Mouse (Mus musculus): ENCODE measurements at regions not wholly inside any gene's neighbourhood (a gene's known extent, or its start where the extent isn't known, plus 50 kb on each side); places are given as distances from the start of the nearest gene placed in this dataset.

DNA sequence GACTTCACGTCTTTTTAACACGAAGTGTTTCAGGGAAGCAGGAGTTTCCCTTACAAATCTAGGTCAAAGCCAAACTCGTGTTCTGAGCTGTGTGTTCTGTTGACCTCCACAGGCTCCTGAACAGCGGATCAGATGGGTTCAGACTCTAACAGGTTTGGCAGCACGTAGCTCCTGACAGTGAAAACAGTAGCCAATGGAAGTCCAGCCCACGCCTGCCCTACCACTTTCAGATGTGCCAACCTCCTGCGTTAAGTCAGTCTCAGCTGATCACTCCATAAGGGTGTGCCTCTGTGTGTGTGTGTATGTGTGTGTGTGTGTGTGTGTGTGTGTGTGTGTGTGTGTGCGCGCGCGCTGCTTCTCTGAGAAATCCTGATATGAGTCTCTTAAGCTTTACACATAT, 116.8 kb downstream of the Basp1 start:
- H3K27ac ChIP-seq (ENCODE audit: insufficient read depth, low read depth, low read length, poor library complexity, severe bottlenecking) = no peak overlapping the region
- no peak overlapping the region for H3K4me3 ChIP-seq (ENCODE audit: insufficient read depth in 1 of 2, low read depth in 1 of 2, low read length in 2 of 2, poor library complexity in 1 of 2, severe bottlenecking in 1 of 2)
- H3K4me1 ChIP-seq (ENCODE audit: control insufficient read depth in 2 of 2, insufficient read depth in 2 of 2, low read length in 2 of 2, poor library complexity in 1 of 2) = peaks cover under 1 to 8% of the 10 kb centered on the region in 2 experiments; a peak in 2 of 4 replicates
- no peaks in the 10 kb centered on the region for H3K9me3 ChIP-seq (ENCODE audit: control insufficient read depth, insufficient read depth, low read depth, low read length)
- no peak for DNase-seq (ENCODE audit: low read depth, low spot score)
- H3K9ac ChIP-seq (ENCODE audit: insufficient read depth, low read depth, low read length, poor library complexity, severe bottlenecking) = no peak overlapping the region
- no peaks in the 10 kb centered on the region for H3K36me3 ChIP-seq (ENCODE audit: control insufficient read depth, insufficient read depth, low read length, poor library complexity, severe bottlenecking)
- in situ Hi-C loops (cut with MboI; ENCODE audit: low sequenced_read_pairs in 2 of 2, unreplicated experiment in 2 of 2) = no loop called here
- TF ChIP-seq HCFC1 (IDR thresholded peaks at IDR 0.05; ENCODE audit: borderline replicate concordance, insufficient read depth, low read length) = no peak
- no peak for TF ChIP-seq ZC3H11A (IDR thresholded peaks at IDR 0.05; ENCODE audit: borderline replicate concordance, low read depth, low read length)
- TF ChIP-seq CHD2 (IDR thresholded peaks at IDR 0.05; ENCODE audit: low read depth, low read length) = no peak

DNA sequence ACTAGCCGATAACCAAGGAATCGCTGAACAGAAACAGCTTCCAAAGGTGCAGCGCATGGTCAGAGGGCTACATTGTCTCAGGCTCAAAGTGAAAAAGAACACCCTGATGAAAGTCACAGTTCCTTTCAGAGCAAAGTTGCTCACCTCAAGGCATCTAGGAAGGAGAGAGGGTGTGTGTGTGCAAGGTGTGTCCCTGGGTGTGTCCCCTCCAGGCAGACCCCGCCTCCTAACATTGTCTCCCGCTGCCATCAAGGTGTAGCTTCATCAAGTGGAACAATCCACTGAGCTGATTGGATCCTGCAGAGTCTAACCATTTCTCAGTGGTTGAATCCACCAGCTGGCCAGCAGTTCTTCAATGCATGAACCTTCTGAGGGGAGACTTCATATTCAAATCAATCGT, 117.8 kb downstream of the Basp1 start:
- H3K4me1 ChIP-seq (ENCODE audit: control insufficient read depth in 2 of 2, insufficient read depth in 2 of 2, low read length in 2 of 2, poor library complexity in 1 of 2) = peaks cover 0 to 10% of the 10 kb centered on the region in 2 experiments; a peak in 2 of 4 replicates
- DNase-seq (ENCODE audit: low read depth, low spot score) = no peak
- H3K27ac ChIP-seq (ENCODE audit: insufficient read depth, low read depth, low read length, poor library complexity, severe bottlenecking) = no peak overlapping the region
- in situ Hi-C loops (cut with MboI; ENCODE audit: low sequenced_read_pairs in 2 of 2, unreplicated experiment in 2 of 2) = no loop called here
- H3K4me3 ChIP-seq (ENCODE audit: insufficient read depth in 1 of 2, low read depth in 1 of 2, low read length in 2 of 2, poor library complexity in 1 of 2, severe bottlenecking in 1 of 2) = no peak overlapping the region
- H3K9ac ChIP-seq (ENCODE audit: insufficient read depth, low read depth, low read length, poor library complexity, severe bottlenecking) = no peak overlapping the region
- no peaks in the 10 kb centered on the region for H3K9me3 ChIP-seq (ENCODE audit: control insufficient read depth, insufficient read depth, low read depth, low read length)
- no peaks in the 10 kb centered on the region for H3K36me3 ChIP-seq (ENCODE audit: control insufficient read depth, insufficient read depth, low read length, poor library complexity, severe bottlenecking)
- no peak for TF ChIP-seq ZC3H11A (IDR thresholded peaks at IDR 0.05; ENCODE audit: borderline replicate concordance, low read depth, low read length)
- TF ChIP-seq HCFC1 (IDR thresholded peaks at IDR 0.05; ENCODE audit: borderline replicate concordance, insufficient read depth, low read length) = no peak
- TF ChIP-seq MAFK (IDR thresholded peaks at IDR 0.05; ENCODE audit: insufficient read depth, low read depth, low read length) = no peak
- no peak for TF ChIP-seq CHD2 (IDR thresholded peaks at IDR 0.05; ENCODE audit: low read depth, low read length)
- TF ChIP-seq ZNF384 (IDR thresholded peaks at IDR 0.05; ENCODE audit: low read depth, low read length) = no peak

GRCm38 (mm10) chr15:25291231-25291691, 122.3 kb downstream of the Basp1 start:
- peaks cover 0 to 10% of the 10 kb centered on the region in 2 experiments; a peak in 2 of 4 replicates for H3K4me1 ChIP-seq (ENCODE audit: control insufficient read depth in 2 of 2, insufficient read depth in 2 of 2, low read length in 2 of 2, poor library complexity in 1 of 2)
- H3K9ac ChIP-seq (ENCODE audit: insufficient read depth, low read depth, low read length, poor library complexity, severe bottlenecking) = no peak overlapping the region
- in situ Hi-C loops (cut with MboI; ENCODE audit: low sequenced_read_pairs in 2 of 2, unreplicated experiment in 2 of 2) = no loop called here
- H3K9me3 ChIP-seq (ENCODE audit: control insufficient read depth, insufficient read depth, low read depth, low read length) = no peaks in the 10 kb centered on the region
- TF ChIP-seq HCFC1 (IDR thresholded peaks at IDR 0.05; ENCODE audit: borderline replicate concordance, insufficient read depth, low read length) (no peak), CHD2 (IDR thresholded peaks at IDR 0.05; ENCODE audit: low read depth, low read length) (no peak), ZNF384 (IDR thresholded peaks at IDR 0.05; ENCODE audit: low read depth, low read length) (no peak), MAFK (IDR thresholded peaks at IDR 0.05; ENCODE audit: insufficient read depth, low read depth, low read length) (no peak), ZC3H11A (IDR thresholded peaks at IDR 0.05; ENCODE audit: borderline replicate concordance, low read depth, low read length) (no peak)
- no peak overlapping the region for H3K4me3 ChIP-seq (ENCODE audit: insufficient read depth in 1 of 2, low read depth in 1 of 2, low read length in 2 of 2, poor library complexity in 1 of 2, severe bottlenecking in 1 of 2)
- H3K27ac ChIP-seq (ENCODE audit: insufficient read depth, low read depth, low read length, poor library complexity, severe bottlenecking) = no peak overlapping the region
- no peaks in the 10 kb centered on the region for H3K36me3 ChIP-seq (ENCODE audit: control insufficient read depth, insufficient read depth, low read length, poor library complexity, severe bottlenecking)
- no peak for DNase-seq (ENCODE audit: low read depth, low spot score)

- H3K4me1 ChIP-seq (ENCODE audit: control insufficient read depth in 2 of 2, insufficient read depth in 2 of 2, low read length in 2 of 2, poor library complexity in 1 of 2) = peaks cover 0 to 7% of the 10 kb centered on the region in 2 experiments; a peak in 1 of 4 replicates
- H3K4me3 ChIP-seq (ENCODE audit: insufficient read depth in 1 of 2, low read depth in 1 of 2, low read length in 2 of 2, poor library complexity in 1 of 2, severe bottlenecking in 1 of 2) = no peak overlapping the region
- DNase-seq (ENCODE audit: low read depth, low spot score) = no peak
- H3K9ac ChIP-seq (ENCODE audit: insufficient read depth, low read depth, low read length, poor library complexity, severe bottlenecking) = no peak overlapping the region
- no peaks in the 10 kb centered on the region for H3K9me3 ChIP-seq (ENCODE audit: control insufficient read depth, insufficient read depth, low read depth, low read length)
- TF ChIP-seq HCFC1 (IDR thresholded peaks at IDR 0.05; ENCODE audit: borderline replicate concordance, insufficient read depth, low read length) (no peak), ZC3H11A (IDR thresholded peaks at IDR 0.05; ENCODE audit: borderline replicate concordance, low read depth, low read length) (no peak), MAFK (IDR thresholded peaks at IDR 0.05; ENCODE audit: insufficient read depth, low read depth, low read length) (no peak), CHD2 (IDR thresholded peaks at IDR 0.05; ENCODE audit: low read depth, low read length) (no peak), ZNF384 (IDR thresholded peaks at IDR 0.05; ENCODE audit: low read depth, low read length) (no peak)
- no peak overlapping the region for H3K27ac ChIP-seq (ENCODE audit: insufficient read depth, low read depth, low read length, poor library complexity, severe bottlenecking)
- in situ Hi-C loops (cut with MboI; ENCODE audit: low sequenced_read_pairs in 2 of 2, unreplicated experiment in 2 of 2) = no loop called here
- H3K36me3 ChIP-seq (ENCODE audit: control insufficient read depth, insufficient read depth, low read length, poor library complexity, severe bottlenecking) = no peaks in the 10 kb centered on the region
Measured at GRCm38 (mm10) chr15:25287850-25288249, 125.7 kb downstream of the Basp1 start.
